Mouse (Mus musculus) hematopoietic stem cell, adult 5-6 weeks (primary cell): ENCODE measurements at regions not wholly inside any gene's neighbourhood (a gene's known extent, or its start where the extent isn't known, plus 50 kb on each side); places are given as distances from the start of the nearest gene placed in this dataset.

Source experiments
- ATAC-seq, 2 experiments: fragments of 125-278 bp in 1 of 2; replicated peaks in 1 of 2; 2 replicates each; pipeline ENCODE4 v1.8.0; 2016 to 2017; ENCODE audit warnings: inconsistent platforms in 2 of 2, mild to moderate bottlenecking in 2 of 2, moderate number of reproducible peaks in 2 of 2, low read depth in 1 of 2, moderate TSS enrichment in 1 of 2; ENCODE audit not compliant: low FRiP score in 2 of 2, poor library complexity in 2 of 2, severe bottlenecking in 2 of 2, insufficient read depth in 1 of 2, low TSS enrichment in 1 of 2

GRCm38 (mm10) chr3:8751356-8751755 is 858.5 kb downstream of the Zfp704 start:
- no peak for ATAC-seq

GRCm38 (mm10) chr3:8750858-8751257 is 859.0 kb downstream of the Zfp704 start:
- ATAC-seq = peak in 1 of 2 experiments; percentile 24; a peak in 1 of 4 replicates

GRCm38 (mm10) chr3:8750162-8750561 is 859.7 kb downstream of the Zfp704 start:
- no peak for ATAC-seq

- ATAC-seq = no peak
These were observed 862.7 kb downstream of the Zfp704 start for GRCm38 (mm10) chr3:8747201-8747600.

- peak in 1 of 2 experiments; percentile 25; a peak in 1 of 4 replicates for ATAC-seq
These were observed 863.2 kb downstream of the Zfp704 start for GRCm38 (mm10) chr3:8746677-8747076.

GRCm38 (mm10) chr3:8746037-8746436 is 863.8 kb downstream of the Zfp704 start:
- no peak for ATAC-seq

GRCm38 (mm10) chr3:8744857-8745256 is 865.0 kb downstream of the Zfp704 start:
- no peak for ATAC-seq

GRCm38 (mm10) chr3:8743650-8744049 is 866.2 kb downstream of the Zfp704 start:
- ATAC-seq = no peak

- no peak for ATAC-seq
These were observed 868.4 kb downstream of the Zfp704 start for GRCm38 (mm10) chr3:8741266-8742023.

- ATAC-seq = no peak
These were observed 869.2 kb downstream of the Zfp704 start for GRCm38 (mm10) chr3:8740710-8741109.

- ATAC-seq = no peak
These were observed 870.6 kb downstream of the Zfp704 start for GRCm38 (mm10) chr3:8739299-8739698.

- ATAC-seq = no peak
These were observed 873.5 kb downstream of the Zfp704 start for GRCm38 (mm10) chr3:8736239-8736953.

- ATAC-seq = no peak
These were observed 875.8 kb downstream of the Zfp704 start for GRCm38 (mm10) chr3:8734096-8734495.

- ATAC-seq = no peak
These were observed 878.5 kb downstream of the Zfp704 start for GRCm38 (mm10) chr3:8731398-8731797.

- peak in 1 of 2 experiments; percentile 34; a peak in 1 of 4 replicates for ATAC-seq
These were observed 888.0 kb downstream of the Zfp704 start for GRCm38 (mm10) chr3:8721628-8722594.

- ATAC-seq = no peak
These were observed 889.2 kb downstream of the Zfp704 start for GRCm38 (mm10) chr3:8720586-8721100.

- ATAC-seq = 0 out of 4 replicates have a peak, but pooled peaks have one; percentile 11 to 18
These were observed 891.7 kb downstream of the Zfp704 start for GRCm38 (mm10) chr3:8718206-8718605.
